Mouse (Mus musculus): Measurements from ENCODE around the gene Immp2l.

GRCm38 (mm10) chr12:41090771-41091170 is 66.9 kb downstream of the Immp2l start:
- TF ChIP-seq POLR2A (IDR thresholded peaks at IDR 0.05; ENCODE audit: low read depth, low read length): no peak
- TF ChIP-seq CTCF (conservative IDR thresholded peaks at IDR 0.05; ENCODE audit: insufficient read depth, insufficient read length, low read depth, low read length): no peak

All from kidney, adult 2 months (tissue).